Mouse (Mus musculus): ENCODE data around the gene Cables2. TPM values are rescaled to one million over a fixed set of nuclear protein-coding genes. Genes with fewer than 3 reads are reported as not detected.

The Cables2 gene
- polyA plus RNA-seq, 1 experiment from 2014 or later, result 8.5 TPM

DNA sequence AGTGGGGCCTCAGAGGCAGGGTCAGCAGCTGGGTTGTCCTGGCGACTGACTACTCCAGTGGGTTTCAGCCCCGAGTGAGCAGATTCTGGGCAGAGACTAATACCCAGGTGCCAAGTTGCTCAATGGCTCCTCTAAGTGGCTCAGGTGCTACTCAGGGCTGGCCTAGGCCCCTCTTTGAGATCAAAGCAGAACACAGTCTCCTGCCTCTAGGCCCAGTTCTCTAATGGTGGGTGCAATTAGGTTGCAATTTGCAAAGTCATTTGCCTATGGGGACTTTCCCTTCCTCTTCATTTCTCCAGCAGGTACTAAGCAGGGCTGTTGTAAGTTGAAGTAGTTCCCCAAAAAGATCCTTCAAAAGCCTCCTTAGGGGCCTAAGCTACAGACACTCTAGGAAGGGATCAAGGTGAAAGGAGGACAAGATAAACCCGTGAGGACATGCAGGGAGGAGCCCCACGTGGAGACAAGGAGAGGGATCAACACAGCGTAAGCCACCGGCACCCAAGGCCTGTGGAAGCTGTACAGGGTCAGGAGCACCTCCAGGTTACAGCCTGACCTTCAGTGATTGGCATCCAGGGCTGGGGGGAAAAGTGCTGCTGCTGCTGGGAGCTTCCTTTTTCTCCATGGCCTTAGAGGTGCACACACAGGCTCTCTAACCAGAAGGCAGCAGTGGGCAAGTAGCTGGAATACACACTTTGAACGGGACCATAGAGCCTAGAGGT lies 2.6 kb downstream of the Cables2 start:
- 69% methylated on average over 7 of the region's 7 CpGs for WGBS
- Histone ChIP-seq H3K9ac (ENCODE audit: low read length) (no peak overlapping the region), H3K4me3 (ENCODE audit: low read depth, low read length) (no peak overlapping the region), H3K4me2 (replicated peaks; ENCODE audit: low read depth) (no peak overlapping the region), H3K4me1 (replicated peaks; ENCODE audit: control insufficient read depth, insufficient read depth) (0 out of 2 replicates have a peak, but pooled peaks cover 4% of the 10 kb centered on the region), H3K27me3 (ENCODE audit: control insufficient read depth, insufficient read depth, low read length) (no peaks in the 10 kb centered on the region), H3K36me3 (ENCODE audit: control insufficient read depth, insufficient read depth, low read length) (0 out of 2 replicates have a peak, but pooled peaks cover 2% of the 10 kb centered on the region), H3K27ac (replicated peaks) (no peak overlapping the region), H3K9me3 (ENCODE audit: control insufficient read depth, low read length) (no peaks in the 10 kb centered on the region)
- no peak for ATAC-seq (ENCODE audit: low FRiP score, low TSS enrichment)
- no peak for DNase-seq (ENCODE audit: low spot score)
- TF ChIP-seq EP300 (optimal IDR thresholded peaks at IDR 0.05), result no peak
- no peak for TF ChIP-seq CTCF (IDR thresholded peaks at IDR 0.05; ENCODE audit: low read depth)

DNA sequence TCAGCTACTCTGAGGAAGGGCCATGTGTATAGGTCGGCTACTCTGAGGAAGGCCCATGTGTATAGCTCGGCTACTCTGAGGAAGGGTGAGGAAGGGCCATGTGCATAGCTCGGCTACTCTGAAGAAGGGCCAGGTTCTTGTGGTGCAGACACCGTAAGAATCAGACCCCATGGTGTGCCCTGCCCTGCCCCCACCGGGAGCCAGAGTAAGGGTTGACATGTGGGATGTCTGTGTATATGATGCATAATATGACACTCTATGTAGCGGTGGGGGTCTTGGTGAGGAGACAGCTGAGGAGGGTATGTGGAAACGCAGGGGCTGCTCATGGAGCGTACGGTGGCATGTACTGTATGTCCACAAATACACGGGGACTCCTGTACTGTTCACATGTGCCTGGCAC lies 4.0 kb downstream of the Cables2 start:
- Histone ChIP-seq H3K4me3 (ENCODE audit: low read depth, low read length) (no peak overlapping the region), H3K27me3 (ENCODE audit: control insufficient read depth, insufficient read depth, low read length) (no peaks in the 10 kb centered on the region), H3K27ac (replicated peaks) (no peak overlapping the region), H3K4me1 (replicated peaks; ENCODE audit: control insufficient read depth, insufficient read depth) (0 out of 2 replicates have a peak, but pooled peaks cover 4% of the 10 kb centered on the region), H3K4me2 (replicated peaks; ENCODE audit: low read depth) (no peak overlapping the region), H3K36me3 (ENCODE audit: control insufficient read depth, insufficient read depth, low read length) (0 out of 2 replicates have a peak, but pooled peaks cover 2% of the 10 kb centered on the region), H3K9me3 (ENCODE audit: control insufficient read depth, low read length) (no peaks in the 10 kb centered on the region), H3K9ac (ENCODE audit: low read length) (no peak overlapping the region)
- ATAC-seq (ENCODE audit: low FRiP score, low TSS enrichment) (no peak), DNase-seq (ENCODE audit: low spot score) (no peak)
- no peak for TF ChIP-seq CTCF (IDR thresholded peaks at IDR 0.05; ENCODE audit: low read depth)
- no peak for TF ChIP-seq EP300 (optimal IDR thresholded peaks at IDR 0.05)
- 91% methylated on average over 10 of the region's 10 CpGs for WGBS

DNA sequence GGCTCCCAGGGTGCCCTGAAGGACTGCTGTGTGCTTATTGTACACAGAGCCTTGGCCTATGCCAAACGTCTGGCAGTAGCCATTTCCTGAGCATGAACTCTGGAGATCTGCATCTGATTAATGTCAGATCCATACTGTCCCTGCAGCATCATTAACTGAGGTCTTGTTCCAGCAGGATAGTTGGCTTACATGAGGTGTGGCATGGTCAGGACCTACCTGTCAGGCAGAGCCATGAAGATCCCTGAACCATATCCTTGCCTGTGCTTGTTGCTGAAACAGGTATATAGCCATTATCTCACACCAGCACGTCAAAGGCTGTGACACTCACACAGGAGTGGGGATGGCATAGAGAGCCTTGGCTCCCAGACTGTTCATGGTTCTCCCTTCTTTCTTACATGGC lies 5.3 kb downstream of the Cables2 start:
- WGBS, result 67% methylated on average over 2 of the region's 2 CpGs
- no peak for TF ChIP-seq CTCF (IDR thresholded peaks at IDR 0.05; ENCODE audit: low read depth)
- no peak for TF ChIP-seq EP300 (optimal IDR thresholded peaks at IDR 0.05)
- Histone ChIP-seq H3K27ac (replicated peaks) (no peak overlapping the region), H3K9ac (ENCODE audit: low read length) (no peak overlapping the region), H3K4me2 (replicated peaks; ENCODE audit: low read depth) (no peak overlapping the region), H3K4me1 (replicated peaks; ENCODE audit: control insufficient read depth, insufficient read depth) (0 out of 2 replicates have a peak, but pooled peaks cover 4% of the 10 kb centered on the region), H3K36me3 (ENCODE audit: control insufficient read depth, insufficient read depth, low read length) (peaks cover 3% of the 10 kb centered on the region), H3K27me3 (ENCODE audit: control insufficient read depth, insufficient read depth, low read length) (no peaks in the 10 kb centered on the region), H3K4me3 (ENCODE audit: low read depth, low read length) (no peak overlapping the region), H3K9me3 (ENCODE audit: control insufficient read depth, low read length) (no peaks in the 10 kb centered on the region)
- no peak for DNase-seq (ENCODE audit: low spot score)
- ATAC-seq (ENCODE audit: low FRiP score, low TSS enrichment), result no peak

DNA sequence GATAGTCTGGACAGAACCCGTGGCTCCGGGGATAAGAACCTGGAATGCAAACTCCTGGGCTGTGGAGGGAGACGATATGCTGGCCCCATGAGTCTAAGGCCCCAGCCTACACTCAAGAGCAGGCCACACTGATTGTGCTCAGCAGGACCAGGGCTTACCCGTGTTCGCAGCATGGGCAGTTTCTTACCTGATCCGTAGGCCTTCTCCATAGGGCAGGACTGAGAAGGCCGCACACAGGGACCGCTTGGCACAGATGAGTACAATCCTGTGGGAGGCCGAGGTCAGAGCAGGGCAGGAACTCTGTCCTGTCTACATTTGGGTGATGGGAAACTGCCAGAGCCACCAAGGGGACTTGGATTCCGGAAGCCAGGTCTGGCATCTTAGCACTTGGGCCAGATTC lies 10.4 kb downstream of the Cables2 start:
- TF ChIP-seq CTCF (IDR thresholded peaks at IDR 0.05; ENCODE audit: low read depth) (no peak), EP300 (optimal IDR thresholded peaks at IDR 0.05) (no peak)
- ATAC-seq (ENCODE audit: low FRiP score, low TSS enrichment), result no peak
- H3K4me3 ChIP-seq (ENCODE audit: low read depth, low read length), result no peak overlapping the region
- H3K4me2 ChIP-seq (replicated peaks; ENCODE audit: low read depth), result no peak overlapping the region
- DNase-seq (ENCODE audit: low spot score), result no peak
- H3K27ac ChIP-seq (replicated peaks), result peak overlapping the region; percentile 61; the same call in 1 of the 2 replicates
- H3K9ac ChIP-seq (ENCODE audit: low read length), result no peak overlapping the region
- no peaks in the 10 kb centered on the region for H3K27me3 ChIP-seq (ENCODE audit: control insufficient read depth, insufficient read depth, low read length)
- peaks cover 14% of the 10 kb centered on the region for H3K36me3 ChIP-seq (ENCODE audit: control insufficient read depth, insufficient read depth, low read length)
- 80% methylated on average over 10 of the region's 10 CpGs for WGBS
- H3K4me1 ChIP-seq (replicated peaks; ENCODE audit: control insufficient read depth, insufficient read depth), result peaks cover 1% of the 10 kb centered on the region; the same call in 1 of the 2 replicates
- H3K9me3 ChIP-seq (ENCODE audit: control insufficient read depth, low read length), result no peaks in the 10 kb centered on the region

DNA sequence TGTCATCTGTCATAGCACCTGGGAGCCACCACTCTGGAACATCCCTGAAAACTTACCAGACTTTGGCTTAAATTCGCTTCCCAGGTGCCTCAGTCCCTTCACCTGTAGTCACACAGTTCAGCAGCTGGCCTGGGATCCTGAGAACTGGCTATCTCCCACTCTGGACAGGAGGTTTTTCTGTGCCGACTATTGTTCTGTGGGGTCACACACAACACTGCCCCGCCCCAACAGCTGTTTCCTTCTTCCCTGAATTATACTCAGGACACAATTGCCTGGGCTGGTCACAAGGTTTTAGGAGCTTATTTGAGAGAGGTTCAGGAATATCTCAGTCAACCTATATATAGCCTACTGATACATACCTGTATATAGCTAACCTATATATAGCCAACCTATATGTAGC lies 10.9 kb downstream of the Cables2 start:
- no peak for TF ChIP-seq CTCF (IDR thresholded peaks at IDR 0.05; ENCODE audit: low read depth)
- TF ChIP-seq EP300 (optimal IDR thresholded peaks at IDR 0.05), result no peak
- no peaks in the 10 kb centered on the region for H3K9me3 ChIP-seq (ENCODE audit: control insufficient read depth, low read length)

DNA sequence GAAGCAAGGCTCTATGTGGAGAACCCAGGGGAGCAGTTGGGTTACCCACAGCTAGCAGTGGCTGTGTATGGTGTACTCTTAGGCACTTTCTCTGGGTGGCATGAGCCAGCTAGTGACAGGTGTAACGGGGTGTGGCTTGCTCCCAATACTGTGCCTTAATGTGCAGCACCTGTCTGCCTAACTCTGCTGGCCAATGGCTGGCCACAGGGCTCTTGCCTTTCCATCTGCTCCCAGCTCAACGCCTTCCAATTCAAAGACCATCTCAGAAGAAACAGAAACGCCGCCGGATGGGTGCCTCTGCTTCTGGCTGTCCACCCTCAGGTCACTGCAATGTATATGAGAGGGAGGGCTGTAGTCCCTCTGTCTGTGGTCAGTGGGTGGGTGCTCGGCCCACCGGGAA lies 11.4 kb downstream of the Cables2 start:
- H3K4me2 ChIP-seq (replicated peaks; ENCODE audit: low read depth), result no peak overlapping the region
- no peak for DNase-seq (ENCODE audit: low spot score)
- no peak for TF ChIP-seq EP300 (optimal IDR thresholded peaks at IDR 0.05)
- no peak for TF ChIP-seq CTCF (IDR thresholded peaks at IDR 0.05; ENCODE audit: low read depth)
- no peak overlapping the region for H3K4me3 ChIP-seq (ENCODE audit: low read depth, low read length)
- no peak for ATAC-seq (ENCODE audit: low FRiP score, low TSS enrichment)
- H3K4me1 ChIP-seq (replicated peaks; ENCODE audit: control insufficient read depth, insufficient read depth), result peaks cover 3% of the 10 kb centered on the region; the same call in 1 of the 2 replicates
- 94% methylated on average over 7 of the region's 7 CpGs for WGBS
- no peak overlapping the region for H3K9ac ChIP-seq (ENCODE audit: low read length)
- H3K36me3 ChIP-seq (ENCODE audit: control insufficient read depth, insufficient read depth, low read length), result peaks cover 14% of the 10 kb centered on the region
- H3K27ac ChIP-seq (replicated peaks), result no peak overlapping the region; the same call in 1 of the 2 replicates
- H3K27me3 ChIP-seq (ENCODE audit: control insufficient read depth, insufficient read depth, low read length), result no peaks in the 10 kb centered on the region
- no peaks in the 10 kb centered on the region for H3K9me3 ChIP-seq (ENCODE audit: control insufficient read depth, low read length)

More for the DNA sequence above, 10.9 kb downstream of the Cables2 start:
- DNase-seq (ENCODE audit: low spot score), result no peak
- no peak overlapping the region for H3K9ac ChIP-seq (ENCODE audit: low read length)
- H3K4me3 ChIP-seq (ENCODE audit: low read depth, low read length), result no peak overlapping the region
- H3K4me2 ChIP-seq (replicated peaks; ENCODE audit: low read depth), result no peak overlapping the region
- no peaks in the 10 kb centered on the region for H3K27me3 ChIP-seq (ENCODE audit: control insufficient read depth, insufficient read depth, low read length)
- peaks cover 14% of the 10 kb centered on the region for H3K36me3 ChIP-seq (ENCODE audit: control insufficient read depth, insufficient read depth, low read length)
- peaks cover 3% of the 10 kb centered on the region; the same call in 1 of the 2 replicates for H3K4me1 ChIP-seq (replicated peaks; ENCODE audit: control insufficient read depth, insufficient read depth)
- no peak overlapping the region; the same call in 1 of the 2 replicates for H3K27ac ChIP-seq (replicated peaks)
- ATAC-seq (ENCODE audit: low FRiP score, low TSS enrichment), result no peak
- 56% methylated on average over 3 of the region's 3 CpGs for WGBS

Data from stomach, postnatal 0 days (tissue).